Mouse (Mus musculus) forebrain, postnatal 0 days (tissue): ENCODE measurements around the gene Tns4. TPM values are rescaled to one million over a fixed set of nuclear protein-coding genes. Genes with fewer than 3 reads are reported as not detected.

ENCODE experiments used
- ATAC-seq: fragments of 200-750 bp; cut with Nextera tagmentation; 2 replicates; pipeline ENCODE4 v1.8.0; 2017; ENCODE audit warnings: mild to moderate bottlenecking, moderate library complexity
- DNase-seq: peaks from one replicate; pipeline ENCODE4 v3.0.0-alpha.2; 2015
- H3K27ac ChIP-seq: fragments of 300-500 bp; sonication (generic); 2 replicates; pipeline ENCODE4 v1.5.1; 2014; ENCODE audit warnings: low read depth, mild to moderate bottlenecking, antibody characterized with exemption, low read length, moderate library complexity, mixed read lengths
- H3K27me3 ChIP-seq: fragments of 300-500 bp; sonication (generic); 2 replicates; pipeline ENCODE4 v1.6.1; 2014; ENCODE audit warnings: mild to moderate bottlenecking, low read length, mixed read lengths; ENCODE audit not compliant: insufficient read depth
- H3K36me3 ChIP-seq: fragments of 300-500 bp; sonication (generic); 2 replicates; pipeline ENCODE4 v1.6.1; 2014; ENCODE audit warnings: mild to moderate bottlenecking, moderate library complexity; ENCODE audit not compliant: insufficient read depth
- H3K4me1 ChIP-seq: fragments of 300-500 bp; sonication (generic); 2 replicates; pipeline ENCODE4 v1.6.1; 2014; ENCODE audit warnings: antibody characterized with exemption; ENCODE audit not compliant: insufficient read depth
- H3K4me2 ChIP-seq: fragments of 300-500 bp; sonication (generic); 2 replicates; pipeline ENCODE4 v1.6.1; 2014; ENCODE audit warnings: low read depth, mild to moderate bottlenecking, moderate library complexity
- H3K4me3 ChIP-seq: fragments of 300-500 bp; sonication (generic); 2 replicates; pipeline ENCODE4 v1.5.1; 2014; ENCODE audit warnings: low read depth, low read length, mixed read lengths
- H3K9ac ChIP-seq: fragments of 300-500 bp; sonication (generic); 2 replicates; pipeline ENCODE4 v1.6.1; 2014; ENCODE audit warnings: mild to moderate bottlenecking
- H3K9me3 ChIP-seq: fragments of 300-500 bp; sonication (generic); 2 replicates; pipeline ENCODE4 v1.6.1; 2016; ENCODE audit warnings: low read length
- CTCF ChIP-seq: sonication (generic); IDR thresholded peaks from 2 replicates; pipeline ENCODE4 v1.5.1; 2016; ENCODE audit warnings: antibody characterized with exemption, control low read depth, low read depth
- WGBS: fragments of 180-500 bp; shearing (Covaris S2); extraction: QIAGEN DNeasy Blood & Tissue Kit; methylation state at CpG from one replicate; pipeline ENCODE4 v1.1.7; 2014; 5-methylcytosine and 5-hydroxymethylcytosine counted together
- polyA plus RNA-seq: library from polyadenylated mRNA; unstranded; fragments of >200 nt; fragmentation: Nextera tagmentation; extraction: Ambion mirVana; gene quantifications from 2 replicates; pipeline ENCODE4 v1.2.1, GENCODE M21; 2015
- total RNA-seq: library from RNA; depleted of rRNA; stranded (reverse); fragments of >200 nt; gene quantifications from 2 replicates; pipeline ENCODE4 v1.2.3, GENCODE M21; 2014

Gene Tns4
- total and polyA plus RNA-seq, 2 experiments from 2014 or later, result 0.48 TPM; not detected in 1

DNA sequence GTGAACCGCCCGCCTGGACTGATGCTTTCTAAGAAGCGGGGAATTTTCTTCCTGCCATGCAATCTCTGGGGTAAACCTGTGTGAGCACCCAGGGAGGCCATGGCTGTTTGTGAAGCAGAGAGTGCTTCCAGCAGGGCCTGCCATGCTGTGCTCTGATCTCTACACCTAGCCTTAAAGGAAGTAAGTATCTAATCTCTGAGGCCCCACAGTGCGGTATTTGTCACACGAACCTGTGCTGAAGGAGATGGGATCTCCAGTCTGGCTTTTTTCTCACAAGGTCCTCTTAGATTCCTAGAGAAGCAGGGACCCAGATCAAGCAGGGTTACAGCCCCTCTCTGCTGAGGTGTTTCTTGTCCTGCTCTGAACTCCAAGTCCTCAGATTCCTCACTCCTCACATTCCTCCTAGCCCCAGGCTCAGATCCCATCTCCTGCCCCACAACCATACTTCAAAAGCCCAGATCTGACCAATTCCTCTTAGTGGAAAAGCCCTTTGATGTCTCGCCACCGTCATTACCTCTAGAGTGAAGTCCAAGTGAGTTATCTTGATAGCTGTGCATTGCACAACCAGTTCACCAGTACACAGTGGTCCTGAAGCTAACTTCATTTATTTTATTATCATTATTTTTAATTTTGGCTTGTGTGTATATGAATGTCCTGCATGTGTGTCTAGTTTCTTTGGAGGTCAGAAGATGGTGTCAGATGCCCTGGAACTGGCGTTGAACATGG is 25.5 kb downstream of the Tns4 start:
- Histone ChIP-seq H3K27ac (no peak overlapping the region), H3K36me3 (no peaks in the 10 kb centered on the region), H3K4me2 (no peak overlapping the region), H3K9me3 (no peaks in the 10 kb centered on the region), H3K9ac (no peak overlapping the region), H3K4me1 (0 out of 2 replicates have a peak, but pooled peaks cover 3% of the 10 kb centered on the region), H3K27me3 (no peaks in the 10 kb centered on the region), H3K4me3 (no peak overlapping the region)
- DNase-seq (no peak), ATAC-seq (no peak)
- WGBS, result 46% methylated on average over 8 of the region's 8 CpGs
- no peak for TF ChIP-seq CTCF

DNA sequence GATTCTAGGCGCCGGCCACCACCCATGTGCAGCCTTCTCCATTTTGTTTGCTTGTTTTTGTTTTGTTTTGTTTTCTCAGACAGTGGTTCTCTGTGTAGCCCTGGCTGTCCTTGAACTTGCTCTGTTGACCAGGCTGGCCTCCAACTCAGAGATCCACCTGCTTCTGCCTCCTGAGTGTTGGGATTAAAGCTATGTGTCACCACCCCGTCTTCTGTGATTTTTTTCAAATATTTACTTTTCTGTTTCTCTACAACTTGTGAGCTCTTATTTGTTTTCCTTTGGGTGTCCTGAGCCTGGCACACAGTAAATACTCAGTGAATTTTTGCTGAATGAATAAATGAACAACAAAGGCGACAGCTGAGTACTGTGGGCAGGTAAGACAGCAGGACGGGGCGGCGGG is 26.4 kb downstream of the Tns4 start:
- no peaks in the 10 kb centered on the region for H3K36me3 ChIP-seq
- H3K4me2 ChIP-seq, result no peak overlapping the region
- no peak overlapping the region for H3K9ac ChIP-seq
- H3K9me3 ChIP-seq, result no peaks in the 10 kb centered on the region
- H3K4me1 ChIP-seq, result 0 out of 2 replicates have a peak, but pooled peaks cover 3% of the 10 kb centered on the region
- no peak for TF ChIP-seq CTCF
- no peaks in the 10 kb centered on the region for H3K27me3 ChIP-seq
- ATAC-seq, result no peak
- no peak overlapping the region for H3K27ac ChIP-seq
- no peak for DNase-seq
- whole genome bisulfite sequencing, result 80% methylated on average over 7 of the region's 7 CpGs
- no peak overlapping the region for H3K4me3 ChIP-seq

DNA sequence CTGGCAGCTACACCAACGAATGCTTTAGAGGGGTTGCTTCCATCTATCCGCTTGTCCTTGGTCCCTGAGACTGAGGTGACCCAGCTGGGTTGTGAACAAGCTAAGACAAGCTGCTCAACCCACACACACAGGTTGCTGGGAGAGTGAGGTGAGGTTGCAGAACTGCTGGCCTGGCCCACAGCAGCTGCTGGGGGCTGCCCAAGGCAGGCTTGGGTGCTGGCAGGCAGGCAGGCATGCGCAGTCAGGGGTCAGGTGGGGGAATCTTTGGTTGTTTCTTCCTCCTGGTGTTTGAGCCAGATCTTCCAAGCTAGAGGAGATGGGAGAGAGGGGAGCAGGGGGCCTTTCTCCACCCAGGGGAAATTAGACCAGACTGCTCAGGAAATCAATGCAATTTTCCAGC is 28.7 kb downstream of the Tns4 start:
- H3K4me1 ChIP-seq, result no peaks in the 10 kb centered on the region
- no peak overlapping the region for H3K4me3 ChIP-seq
- no peak overlapping the region for H3K9ac ChIP-seq
- TF ChIP-seq CTCF, result no peak
- no peak overlapping the region for H3K4me2 ChIP-seq
- DNase-seq (no peak), ATAC-seq (no peak)
- no peaks in the 10 kb centered on the region for H3K27me3 ChIP-seq
- no peak overlapping the region for H3K27ac ChIP-seq
- WGBS, result 89% methylated on average over 3 of the region's 3 CpGs
- no peaks in the 10 kb centered on the region for H3K36me3 ChIP-seq
- H3K9me3 ChIP-seq, result no peaks in the 10 kb centered on the region

DNA sequence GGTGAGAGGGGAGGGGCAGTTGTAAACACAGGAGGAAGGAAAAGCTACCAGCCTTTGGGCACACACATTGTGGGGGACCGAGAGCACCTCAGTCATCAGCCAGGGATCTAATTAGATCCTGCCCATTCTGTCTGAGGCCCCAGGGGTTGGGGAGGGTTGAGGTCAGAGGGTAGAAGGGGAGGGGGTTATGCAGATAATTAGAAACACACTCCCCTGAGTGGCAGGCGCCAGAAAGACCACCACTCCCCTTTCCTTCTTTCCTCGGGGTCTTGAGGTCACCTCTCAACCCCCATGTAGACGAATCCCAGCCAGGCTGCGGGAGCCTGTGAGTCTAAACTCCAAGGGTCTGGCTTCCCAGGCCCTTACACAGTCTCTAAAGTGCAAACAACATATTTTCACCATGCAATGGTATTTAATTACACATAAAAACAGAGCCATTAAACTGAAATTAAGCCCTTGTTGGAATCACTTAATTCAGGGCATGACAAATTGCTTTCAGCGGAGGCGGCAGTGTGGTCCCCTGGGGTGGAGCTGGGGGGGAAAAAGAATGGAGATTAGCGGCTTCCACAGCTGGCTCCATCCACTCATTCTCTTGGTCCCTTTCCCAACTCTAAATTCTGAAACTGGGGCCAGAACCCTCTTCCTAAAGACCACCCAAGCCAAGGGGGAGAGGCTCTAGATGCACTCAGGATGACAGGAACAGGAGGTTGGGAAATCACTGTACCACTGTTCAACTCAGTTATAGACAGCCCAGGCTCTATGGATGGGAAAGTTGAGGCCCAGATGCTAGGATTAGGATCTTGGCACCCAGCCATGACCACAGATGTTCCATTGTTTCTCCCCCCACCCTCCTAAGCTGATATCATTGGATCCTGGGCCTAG is 33.3 kb downstream of the Tns4 start:
- 11% methylated on average over 8 of the region's 8 CpGs for WGBS
- Histone ChIP-seq H3K4me1 (no peaks in the 10 kb centered on the region), H3K9me3 (no peaks in the 10 kb centered on the region), H3K27ac (no peak overlapping the region), H3K4me3 (no peak overlapping the region), H3K27me3 (no peaks in the 10 kb centered on the region), H3K9ac (no peak overlapping the region), H3K36me3 (no peaks in the 10 kb centered on the region), H3K4me2 (no peak overlapping the region)
- no peak for DNase-seq
- TF ChIP-seq CTCF, result no peak
- no peak for ATAC-seq

DNA sequence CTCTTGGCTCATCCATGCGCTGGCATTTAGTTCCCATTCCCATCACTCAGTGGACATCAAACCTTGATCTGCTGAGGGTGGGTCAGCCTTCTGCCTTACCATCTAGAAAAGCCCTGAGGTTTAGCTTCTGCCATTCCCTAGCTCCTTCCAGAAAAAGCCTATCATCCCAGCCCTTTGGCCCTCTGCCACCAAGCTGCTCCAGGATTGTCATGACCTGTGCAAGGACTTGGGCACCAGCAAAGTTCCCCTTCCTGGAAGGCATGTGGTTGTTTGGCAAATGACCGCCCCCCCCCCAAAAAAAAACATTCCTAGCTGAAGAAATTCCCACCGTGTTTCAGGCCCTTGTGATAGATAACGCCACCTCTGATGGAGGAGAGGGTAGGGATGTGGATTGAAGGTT is 34.0 kb downstream of the Tns4 start:
- no peaks in the 10 kb centered on the region for H3K27me3 ChIP-seq
- DNase-seq, result no peak
- H3K36me3 ChIP-seq, result no peaks in the 10 kb centered on the region
- H3K9me3 ChIP-seq, result no peaks in the 10 kb centered on the region
- no peak for ATAC-seq
- no peaks in the 10 kb centered on the region for H3K4me1 ChIP-seq
- TF ChIP-seq CTCF, result no peak
- WGBS, result 61% methylated on average over 4 of the region's 4 CpGs
- H3K4me2 ChIP-seq, result no peak overlapping the region
- no peak overlapping the region for H3K4me3 ChIP-seq
- H3K9ac ChIP-seq, result no peak overlapping the region
- H3K27ac ChIP-seq, result no peak overlapping the region

GRCm38 (mm10) chr11:99047643-99048042 is 41.5 kb downstream of the Tns4 start:
- 85% methylated on average over 2 of the region's 2 CpGs for WGBS
- Histone ChIP-seq H3K9me3 (no peaks in the 10 kb centered on the region), H3K9ac (no peak overlapping the region), H3K4me1 (no peaks in the 10 kb centered on the region), H3K27ac (no peak overlapping the region), H3K36me3 (peaks cover 12% of the 10 kb centered on the region; the same call in 1 of the 2 replicates), H3K4me2 (no peak overlapping the region), H3K27me3 (no peaks in the 10 kb centered on the region), H3K4me3 (no peak overlapping the region)
- DNase-seq, result no peak
- TF ChIP-seq CTCF, result no peak
- no peak for ATAC-seq

- H3K4me2 ChIP-seq, result no peak overlapping the region
- no peaks in the 10 kb centered on the region for H3K27me3 ChIP-seq
- H3K9ac ChIP-seq, result no peak overlapping the region
- peaks cover 12% of the 10 kb centered on the region; the same call in 1 of the 2 replicates for H3K36me3 ChIP-seq
- no peak overlapping the region for H3K27ac ChIP-seq
- no peaks in the 10 kb centered on the region for H3K4me1 ChIP-seq
- WGBS, result 37% methylated on average over 5 of the region's 5 CpGs
- H3K4me3 ChIP-seq, result no peak overlapping the region
- no peak for DNase-seq
- no peaks in the 10 kb centered on the region for H3K9me3 ChIP-seq
- no peak for ATAC-seq
- TF ChIP-seq CTCF, result no peak
Measured at GRCm38 (mm10) chr11:99047120-99047519, 42.0 kb downstream of the Tns4 start.
